Mouse (Mus musculus) adipocyte (in vitro differentiated cells): ENCODE results near the gene Gast.

Source experiments
- DNase-seq: peaks from one replicate; pipeline ENCODE4 v3.0.0-alpha.2; 2016; ENCODE audit warnings: low spot score

Gene Gast

GRCm38 (mm10) chr11:100362209-100362978, 28.2 kb downstream of the Gast start:
- peak; percentile 80 for DNase-seq

GRCm38 (mm10) chr11:100362979-100363562, 28.9 kb downstream of the Gast start:
- no peak for DNase-seq

GRCm38 (mm10) chr11:100369145-100369544, 34.9 kb downstream of the Gast start:
- no peak for DNase-seq

GRCm38 (mm10) chr11:100369822-100370221, 35.6 kb downstream of the Gast start:
- DNase-seq = no peak

GRCm38 (mm10) chr11:100371981-100372558, 37.9 kb downstream of the Gast start:
- no peak for DNase-seq

- no peak for DNase-seq
These were observed 40.9 kb downstream of the Gast start for GRCm38 (mm10) chr11:100375127-100375526.

GRCm38 (mm10) chr11:100376005-100376404, 41.8 kb downstream of the Gast start:
- peak; percentile 47 for DNase-seq

GRCm38 (mm10) chr11:100376746-100377389, 42.7 kb downstream of the Gast start:
- no peak for DNase-seq

- DNase-seq = no peak
These were observed 43.8 kb downstream of the Gast start for GRCm38 (mm10) chr11:100377989-100378388.

GRCm38 (mm10) chr11:100378446-100378845, 44.2 kb downstream of the Gast start:
- no peak for DNase-seq

GRCm38 (mm10) chr11:100379311-100379710, 45.1 kb downstream of the Gast start:
- no peak for DNase-seq

- no peak for DNase-seq
These were observed 48.5 kb downstream of the Gast start for GRCm38 (mm10) chr11:100382682-100383081.

GRCm38 (mm10) chr11:100385016-100385415, 50.8 kb downstream of the Gast start:
- DNase-seq = no peak

- no peak for DNase-seq
These were observed 52.4 kb downstream of the Gast start for GRCm38 (mm10) chr11:100386586-100386985.
